Mouse (Mus musculus) layer of hippocampus, postnatal 10 days (tissue): Measurements from ENCODE around the gene H2afz. TPM values are rescaled to one million over a fixed set of nuclear protein-coding genes. Genes with fewer than 3 reads are reported as not detected.
"Not testable (repeated sequence)": the region's sequence is repeated elsewhere in the genome, so short reads cannot be mapped to it uniquely, and the experiment has no call there.

Experiments
- DNase-seq, 2 experiments: peaks; one replicate each; pipeline ENCODE4 v3.0.0; 2021; ENCODE audit warnings: low spot score in 2 of 2
- long read RNA-seq: library from polyadenylated mRNA; stranded (forward); transcript quantifications from one replicate; pipeline ENCODE4 v2.0.0, GENCODE M21; 2023
- total RNA-seq, 2 experiments: library from RNA; stranded (reverse); gene quantifications; 2 replicates each; pipeline ENCODE4 v1.2.3; 2021

Gene H2afz
- 100 to 1,000 TPM; 193 to 223 TPM for total RNA-seq
- long read RNA-seq, transcript H2afz-201 (5 exons, 1,069 nt): major isoform, 372 of 405 reads
- long read RNA-seq, partial matches to known transcripts: 25 of 405 reads
- long read RNA-seq, other reads (novel, unspliced or antisense): 6 of 405 reads

DNA sequence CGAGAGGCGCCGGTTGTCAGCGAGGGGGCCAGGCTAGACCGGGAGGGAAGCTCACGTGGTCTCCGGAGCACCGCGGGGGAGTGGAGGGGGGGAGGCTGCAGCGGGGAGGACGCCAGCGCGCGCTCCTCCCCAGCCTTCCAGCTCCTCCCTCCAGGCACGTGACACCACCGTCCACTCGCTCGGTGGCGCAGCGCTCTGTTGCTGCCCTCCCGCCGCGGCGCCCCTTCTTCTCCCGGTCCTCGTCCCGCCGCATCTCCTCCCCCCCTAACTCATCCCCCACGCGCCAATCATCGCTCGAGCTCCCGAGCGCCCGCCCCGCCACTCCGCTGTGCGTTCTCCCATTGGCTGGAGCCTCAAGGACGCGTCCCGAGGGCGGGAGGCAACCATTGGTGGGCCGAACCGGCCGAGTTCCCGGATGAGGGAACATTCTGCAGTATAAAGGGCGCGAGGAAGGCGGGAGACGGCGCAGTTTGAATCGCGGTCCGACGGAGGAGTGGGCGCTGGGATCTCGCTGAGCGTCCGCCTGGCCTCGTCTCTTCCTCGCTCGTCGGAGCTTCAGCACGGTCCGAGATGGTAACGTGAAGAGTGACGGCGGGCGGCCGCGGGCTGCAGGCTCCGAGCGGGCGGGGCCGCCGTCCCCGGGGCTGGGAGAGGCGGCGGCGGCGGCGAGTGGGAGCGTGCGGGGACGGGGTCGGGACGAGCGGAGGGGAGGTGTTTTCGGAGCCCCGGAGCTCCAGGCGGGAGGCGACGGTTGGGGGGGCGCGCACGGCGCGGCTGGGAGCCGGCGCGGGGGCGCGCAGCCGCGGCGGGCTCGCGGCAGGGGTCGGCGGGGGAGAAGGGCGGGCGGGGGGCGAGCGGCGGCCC lies at the start of gene H2afz:
Gene H2afz, plus strand, starts transcription at position 364 of the 864 bp plus-strand sequence.
- DNase-seq: peak; percentile 99

GRCm38 (mm10) chr3:137818713-137819112 lies 45.6 kb upstream of the H2afz start:
- DNase-seq: no peak

GRCm38 (mm10) chr3:137820688-137821467 lies 43.4 kb upstream of the H2afz start:
- no peak for DNase-seq

DNA sequence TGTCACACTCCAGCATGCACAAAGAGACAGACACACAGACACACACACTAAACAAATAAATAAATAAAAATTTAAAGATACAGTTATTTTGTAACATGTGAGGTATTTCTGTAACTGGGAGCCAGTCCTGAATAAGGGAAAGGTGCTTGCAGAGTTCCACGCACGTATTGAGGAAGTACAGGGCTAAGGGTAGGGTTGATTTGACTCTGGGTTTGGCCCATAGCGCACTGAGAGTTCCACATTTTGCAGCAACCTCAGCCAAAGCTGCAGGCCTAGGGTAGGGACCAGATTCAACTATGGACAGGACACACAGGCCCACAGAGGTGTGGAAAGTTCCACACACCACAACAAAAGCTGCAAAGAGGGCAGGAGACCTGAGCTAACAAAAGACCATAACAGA lies 41.0 kb upstream of the H2afz start:
- no peak for DNase-seq

- DNase-seq: no peak
Observed at GRCm38 (mm10) chr3:137827678-137828077, 36.6 kb upstream of the H2afz start.

- no peak for DNase-seq
Observed at GRCm38 (mm10) chr3:137831156-137831555, 33.1 kb upstream of the H2afz start.

DNA sequence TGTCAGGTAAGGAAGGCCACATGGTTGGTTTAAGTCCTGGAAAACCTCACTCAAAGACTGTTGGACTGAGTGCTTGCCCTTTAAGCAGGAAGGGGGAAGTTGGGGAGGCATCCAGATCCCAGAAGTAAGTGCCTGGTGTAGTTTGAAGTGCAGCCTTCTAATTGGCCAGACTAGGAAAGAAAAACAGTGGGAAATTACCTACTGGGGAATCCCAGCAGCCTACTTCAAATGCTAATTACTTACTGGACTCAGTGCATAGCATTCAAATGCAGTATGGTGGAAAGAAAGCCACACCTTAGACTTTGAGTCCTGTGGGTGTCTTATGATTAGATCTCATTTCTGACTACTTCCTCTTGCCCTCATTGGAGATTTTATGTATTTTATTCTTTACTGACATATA lies 31.2 kb upstream of the H2afz start:
- DNase-seq: no peak

DNA sequence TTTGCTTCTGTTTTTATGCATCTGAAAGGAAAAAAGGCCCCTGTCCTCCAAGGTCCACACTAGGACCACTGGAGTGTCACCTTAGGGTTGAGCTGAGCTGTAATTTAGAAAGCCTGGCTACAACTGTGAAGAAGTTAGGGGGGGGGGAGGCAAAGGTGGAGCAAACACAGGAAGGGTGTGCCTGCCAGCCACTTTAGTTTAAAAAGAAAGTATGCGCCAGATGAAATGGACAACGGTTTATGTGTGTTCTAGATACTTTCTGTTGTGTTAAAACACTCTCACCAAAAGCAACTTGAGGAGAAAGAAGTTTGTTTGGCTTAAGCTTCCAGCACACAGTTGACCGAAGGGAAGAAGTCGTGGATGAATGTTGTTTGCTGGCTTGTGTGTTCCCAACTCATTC lies 30.6 kb upstream of the H2afz start:
- no peak for DNase-seq

DNA sequence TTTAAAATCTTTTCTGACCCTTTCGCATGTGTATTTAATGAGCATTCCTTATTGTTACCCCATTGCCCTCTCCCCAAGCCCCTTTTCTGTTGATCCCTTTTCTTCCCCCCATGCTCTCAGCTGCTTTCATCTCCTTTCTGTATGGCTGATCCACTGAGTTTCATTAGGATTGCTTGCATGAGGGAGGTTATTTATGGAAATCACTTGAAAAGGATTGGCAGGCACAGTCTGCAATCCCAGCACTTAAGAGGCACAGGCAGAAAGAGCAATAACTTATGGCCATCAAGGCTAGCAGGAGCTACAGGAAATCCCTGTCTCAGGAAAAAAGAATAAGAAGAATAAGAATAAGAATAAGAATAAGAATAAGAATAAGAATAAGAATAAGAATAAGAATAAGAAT lies 27.7 kb upstream of the H2afz start:
- no peak for DNase-seq

GRCm38 (mm10) chr3:137838160-137838559 lies 26.1 kb upstream of the H2afz start:
- no peak for DNase-seq

DNA sequence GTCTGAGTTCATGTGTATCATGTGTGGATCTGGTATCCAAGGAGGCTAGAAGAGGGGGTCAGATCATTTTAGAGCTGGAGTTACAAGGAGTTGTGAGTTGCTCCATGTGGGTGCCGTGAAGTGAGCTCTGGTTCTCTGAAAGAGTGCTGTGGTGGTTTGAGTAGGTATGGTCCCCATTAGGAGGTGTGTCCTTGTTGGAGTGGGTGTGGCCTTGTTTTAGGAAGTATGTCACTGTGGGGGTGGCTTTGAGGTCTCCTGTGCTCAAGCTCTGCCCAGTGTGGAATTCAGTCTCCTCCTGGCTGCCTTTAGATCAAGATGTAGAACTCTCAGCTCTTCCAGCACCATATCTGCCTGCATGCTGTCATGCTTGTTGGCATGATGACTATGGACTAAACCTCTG lies 21.3 kb upstream of the H2afz start:
- no peak for DNase-seq

GRCm38 (mm10) chr3:137844263-137844662 lies 20.0 kb upstream of the H2afz start:
- DNase-seq: no peak

GRCm38 (mm10) chr3:137846552-137846951 lies 17.7 kb upstream of the H2afz start:
- DNase-seq: no peak

GRCm38 (mm10) chr3:137848354-137848753 lies 15.9 kb upstream of the H2afz start:
- DNase-seq: no peak

DNA sequence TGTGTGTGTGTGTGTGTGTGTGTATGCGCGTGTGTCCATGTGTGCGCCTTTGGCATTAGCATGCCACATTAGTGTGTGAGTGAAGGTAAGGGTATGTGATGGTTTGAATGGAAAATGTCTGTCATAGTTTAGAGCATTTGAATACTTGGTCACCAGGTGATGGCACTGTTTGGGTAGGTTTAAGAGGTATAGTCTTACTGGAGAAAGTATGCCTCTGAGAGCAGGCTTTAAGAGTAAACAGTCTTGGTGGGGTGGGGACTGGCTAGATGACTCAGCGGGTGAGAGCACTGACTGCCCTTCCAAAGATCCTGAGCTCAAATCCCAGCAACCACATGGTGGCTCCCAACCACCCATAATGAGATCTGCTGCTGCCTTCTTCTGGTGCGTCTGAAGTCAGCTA lies 14.6 kb upstream of the H2afz start:
- no peak for DNase-seq

- no peak for DNase-seq
Observed at GRCm38 (mm10) chr3:137851196-137851595, 13.1 kb upstream of the H2afz start.

DNA sequence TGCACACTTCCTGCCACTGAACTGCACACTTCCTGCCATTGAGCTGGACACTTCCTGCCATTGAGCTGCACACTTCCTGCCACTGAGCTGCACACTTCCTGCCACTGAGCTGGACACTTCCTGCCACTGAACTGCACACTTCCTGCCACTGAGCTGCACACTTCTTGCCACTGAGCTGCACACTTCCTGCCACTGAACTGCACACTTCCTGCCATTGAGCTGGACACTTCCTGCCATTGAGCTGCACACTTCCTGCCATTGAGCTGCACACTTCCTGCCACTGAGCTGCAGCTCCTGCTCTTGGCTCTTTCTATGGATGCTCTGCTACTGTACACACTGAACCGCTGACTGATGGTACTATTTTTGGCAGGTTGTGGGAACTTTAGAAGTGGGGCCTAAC lies 11.3 kb upstream of the H2afz start:
- not testable (repeated sequence) for DNase-seq

- no peak for DNase-seq
Observed at GRCm38 (mm10) chr3:137855328-137855727, 9.0 kb upstream of the H2afz start.

GRCm38 (mm10) chr3:137856061-137856460 lies 8.2 kb upstream of the H2afz start:
- DNase-seq: no peak

- no peak for DNase-seq
Observed at GRCm38 (mm10) chr3:137860394-137861170, 3.7 kb upstream of the H2afz start.

GRCm38 (mm10) chr3:137861436-137861835 lies 2.9 kb upstream of the H2afz start:
- DNase-seq: no peak
